Mouse (Mus musculus) natural killer cell, adult 2 months (primary cell): ENCODE data around the gene Snrpd3.
"Not testable (repeated sequence)": the region's sequence is repeated elsewhere in the genome, so short reads cannot be mapped to it uniquely, and the experiment has no call there.

ENCODE experiments used
- DNase-seq, 2 experiments: peaks; one replicate each; pipeline ENCODE4 v3.0.0; 2022; ENCODE audit warnings: low spot score in 2 of 2

The Snrpd3 gene

DNA sequence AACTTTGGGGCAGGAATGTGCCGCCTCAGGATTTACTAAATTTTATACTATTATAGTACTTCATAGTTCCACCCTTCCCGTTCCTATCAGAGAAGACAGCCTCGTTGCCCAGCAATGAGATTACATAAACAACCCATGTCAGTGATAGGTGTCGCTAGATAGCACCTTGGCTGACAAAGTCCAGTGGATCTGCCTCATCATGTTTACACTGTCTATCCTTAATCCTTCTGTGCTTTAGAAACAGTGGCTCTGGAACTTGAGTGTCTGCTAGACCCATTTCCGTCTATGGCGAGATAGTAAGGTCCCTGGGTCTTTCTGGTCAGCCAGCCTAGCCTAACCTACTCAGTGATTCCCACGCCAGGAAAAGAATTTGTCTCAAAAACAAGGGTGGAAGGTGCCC, 17.0 kb upstream of the Snrpd3 start:
- no peak for DNase-seq

GRCm38 (mm10) chr10:75501641-75502040, 15.7 kb upstream of the Snrpd3 start:
- no peak for DNase-seq

DNA sequence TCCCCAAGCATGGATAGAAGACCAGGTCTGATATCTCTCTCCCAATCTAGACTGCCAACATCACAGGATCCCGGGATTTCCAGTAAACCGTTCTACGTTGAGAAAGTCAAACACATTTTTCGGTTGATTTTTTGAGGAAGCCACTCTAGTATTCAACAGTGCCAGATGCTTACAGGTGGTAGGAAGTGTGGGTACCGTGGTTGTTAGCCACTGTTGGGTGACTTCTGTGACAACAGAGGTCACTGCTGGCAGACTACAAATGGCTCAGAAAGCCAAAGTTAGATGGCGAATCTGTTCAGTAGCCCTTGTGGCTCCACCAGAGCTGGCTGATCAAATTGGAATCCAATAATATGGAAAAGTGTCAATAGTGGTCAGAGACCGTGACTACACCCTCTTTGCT, 13.7 kb upstream of the Snrpd3 start:
- no peak for DNase-seq

DNA sequence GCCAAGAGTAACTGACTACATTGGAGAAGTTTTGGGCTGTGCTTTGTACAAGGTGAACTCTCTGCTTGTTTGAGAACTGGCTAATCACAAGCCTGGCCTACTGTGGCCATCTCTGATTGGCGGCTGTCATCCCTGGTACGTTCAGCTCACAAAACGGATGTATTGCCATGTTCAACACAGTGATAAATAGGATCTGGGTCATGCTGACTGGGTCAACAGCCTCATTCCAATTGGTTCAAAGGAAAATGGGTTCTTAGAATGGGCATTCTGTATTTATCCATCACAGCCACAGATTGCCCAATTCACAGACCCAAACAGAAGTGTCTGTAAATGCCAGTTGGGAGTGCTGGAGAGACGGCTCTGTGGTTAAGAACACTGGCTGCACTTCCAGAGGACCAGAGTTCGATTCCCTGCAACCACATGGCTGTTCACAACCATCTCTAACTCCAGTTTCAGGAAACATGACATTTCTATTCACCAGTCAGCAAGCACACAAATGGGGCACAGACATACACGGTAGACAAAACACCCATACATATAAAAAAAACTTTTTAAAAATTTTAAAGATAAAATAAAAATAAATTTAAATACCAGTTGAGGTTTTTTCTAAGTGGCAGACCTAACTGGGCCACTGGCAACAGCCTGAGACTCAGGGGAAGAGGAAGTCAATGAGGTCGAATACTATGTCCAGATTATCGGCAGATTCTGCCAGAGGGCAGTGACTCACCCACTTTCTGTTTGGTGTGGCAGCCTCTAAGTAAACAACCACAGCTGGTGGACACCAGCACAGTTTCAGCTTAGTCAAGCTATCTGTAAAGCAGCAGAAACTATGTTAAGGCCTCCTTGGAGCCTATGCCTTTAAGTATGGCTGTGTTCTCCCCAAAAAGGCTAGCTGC, 12.9 kb upstream of the Snrpd3 start:
- DNase-seq, result peak; percentile 44 to 62

DNA sequence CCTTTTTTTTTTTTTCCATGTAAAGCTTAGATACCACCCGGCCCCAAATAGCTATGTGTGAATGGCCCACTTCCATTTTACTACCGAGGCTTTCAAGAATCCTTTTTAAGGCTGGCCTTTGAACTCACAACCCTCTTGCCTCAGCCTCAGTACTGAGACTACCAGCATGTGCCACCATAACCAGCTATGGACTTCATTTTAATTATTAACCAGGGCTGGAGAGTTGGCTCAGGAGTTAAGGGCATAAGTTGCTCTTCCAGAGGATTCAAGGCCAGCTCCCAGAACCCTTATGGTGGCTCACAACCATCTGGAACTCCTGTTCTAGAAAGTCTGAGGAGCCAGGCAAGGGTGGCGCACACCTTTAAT, 12.2 kb upstream of the Snrpd3 start:
- DNase-seq, result no peak

DNA sequence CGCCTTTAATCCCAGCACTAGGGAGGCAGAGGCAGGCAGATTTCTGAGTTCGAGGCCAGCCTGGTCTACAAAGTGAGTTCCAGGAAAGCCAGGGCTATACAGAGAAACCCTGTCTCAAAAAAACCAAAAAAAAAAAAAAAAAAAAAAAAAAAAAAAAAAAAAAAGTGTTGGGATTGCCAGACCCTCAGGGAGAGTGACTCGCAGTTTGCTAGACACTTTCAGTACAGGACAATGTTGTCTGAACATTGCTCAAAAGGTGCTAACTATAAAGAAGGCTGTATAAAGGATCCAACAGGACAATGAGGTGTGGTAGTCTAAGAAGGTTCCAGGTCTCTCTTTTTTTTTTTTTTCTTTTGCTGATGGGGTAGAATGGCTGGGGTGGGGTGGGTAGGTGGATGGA, 11.4 kb upstream of the Snrpd3 start:
- DNase-seq, result not testable (repeated sequence)

- no peak for DNase-seq
Observed at GRCm38 (mm10) chr10:75510446-75510845, 6.9 kb upstream of the Snrpd3 start.

DNA sequence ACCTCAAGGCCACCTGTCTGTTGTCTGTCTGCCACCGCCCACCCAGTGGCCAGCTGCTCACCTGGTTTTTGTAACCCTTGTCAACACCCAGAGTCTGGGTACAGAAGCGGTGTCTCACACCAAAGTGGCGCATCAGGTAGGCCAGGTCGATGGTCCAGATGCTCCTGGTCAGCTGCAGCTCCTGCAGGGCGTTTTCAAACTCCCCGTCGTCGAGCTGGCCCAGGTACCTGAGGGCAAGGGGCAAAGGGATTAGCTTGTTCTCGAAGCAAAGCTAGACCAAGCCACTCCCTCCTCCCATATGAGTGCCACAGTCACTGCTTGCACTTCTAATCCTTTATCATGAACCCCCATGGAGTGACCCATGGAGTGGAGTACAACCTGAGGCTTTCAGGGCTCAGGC, 6.3 kb upstream of the Snrpd3 start:
- no peak for DNase-seq

DNA sequence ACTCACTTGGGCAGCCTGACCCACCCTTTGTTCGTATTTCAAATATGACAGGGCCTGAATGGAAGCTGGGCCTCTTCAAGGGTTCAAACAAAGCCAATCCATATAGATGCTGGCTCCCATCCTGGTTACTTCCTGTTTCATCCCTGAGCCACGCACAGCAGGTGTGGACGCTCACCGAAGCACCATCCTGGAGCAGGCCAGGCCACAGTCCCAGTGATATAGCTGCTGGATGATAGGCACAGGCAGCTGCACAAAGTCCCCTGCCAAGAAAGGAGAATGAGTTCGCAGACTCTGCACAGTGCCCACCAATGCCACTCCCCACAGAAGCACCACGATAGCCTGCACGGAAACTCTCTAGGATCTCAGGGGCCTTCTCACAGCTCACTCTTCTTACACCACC, 5.5 kb upstream of the Snrpd3 start:
- DNase-seq, result no peak

DNA sequence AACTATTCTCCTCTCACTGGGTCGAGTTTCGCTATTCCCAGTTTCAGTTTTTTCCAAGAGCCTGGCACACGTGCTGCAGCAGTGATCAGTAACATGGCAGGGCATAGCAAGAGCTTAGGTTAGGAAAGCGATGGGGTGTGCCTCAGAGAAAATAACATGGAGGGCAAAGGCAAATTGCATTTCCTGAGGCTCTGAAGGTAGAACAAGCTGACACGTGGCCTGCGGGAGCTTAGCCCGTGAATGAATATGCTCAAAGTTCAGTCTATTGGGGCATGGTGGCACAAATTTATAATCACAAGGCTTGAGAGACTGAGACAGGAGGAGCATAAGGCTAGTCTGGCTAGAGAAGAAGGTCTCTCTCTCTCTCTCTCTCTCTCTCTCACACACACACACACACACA, 4.6 kb upstream of the Snrpd3 start:
- DNase-seq, result no peak

- DNase-seq, result no peak
Observed at GRCm38 (mm10) chr10:75513306-75514067, 3.9 kb upstream of the Snrpd3 start.

DNA sequence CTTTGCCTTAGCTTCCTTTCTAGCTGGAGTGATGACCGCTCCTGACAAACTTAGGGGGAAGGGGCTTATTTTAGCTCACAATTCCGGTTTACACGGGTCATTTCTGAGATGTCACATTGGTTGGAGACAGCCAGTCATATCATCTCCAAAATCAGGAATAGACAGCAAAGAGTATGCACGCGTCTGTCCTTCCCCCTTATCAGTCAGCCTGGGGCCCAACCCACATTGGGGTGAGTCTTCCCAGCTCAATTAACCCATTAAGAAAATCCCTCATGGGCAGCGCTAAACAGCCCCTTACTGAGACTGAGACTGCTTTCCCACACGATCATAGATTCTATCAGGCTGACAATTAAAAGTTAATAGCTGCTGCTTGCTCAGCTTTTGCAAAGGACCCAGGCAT, 3.0 kb upstream of the Snrpd3 start:
- no peak for DNase-seq

- no peak for DNase-seq
Observed at GRCm38 (mm10) chr10:75515216-75516037, 1.9 kb upstream of the Snrpd3 start.

GRCm38 (mm10) chr10:75516038-75516723, 1.2 kb upstream of the Snrpd3 start:
- no peak for DNase-seq

DNA sequence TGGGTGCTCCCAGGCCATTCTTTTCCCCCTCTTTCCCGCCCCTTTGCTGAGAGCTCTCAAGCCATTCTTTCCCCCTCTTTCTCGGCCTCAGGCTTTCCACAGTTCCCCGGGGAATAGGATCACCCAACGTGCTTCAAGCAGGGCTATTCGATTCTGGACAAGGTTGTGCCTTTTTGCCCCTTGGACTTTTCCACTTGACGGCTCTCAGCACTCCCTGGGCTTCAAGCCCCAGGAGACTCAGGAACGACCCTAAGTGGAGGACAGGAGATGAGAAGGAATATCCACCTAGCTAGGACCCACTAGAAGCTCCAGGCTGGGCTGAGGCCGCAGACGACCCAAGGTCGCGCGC, 653 bp upstream of the Snrpd3 start:
- no peak for DNase-seq

GRCm38 (mm10) chr10:75517758-75518143, 400 bp downstream of the Snrpd3 start, which contains the start of gene Gucd1:
Gene Gucd1 (minus strand): TSS chr10:75517972.
- peak; percentile 97 for DNase-seq

DNA sequence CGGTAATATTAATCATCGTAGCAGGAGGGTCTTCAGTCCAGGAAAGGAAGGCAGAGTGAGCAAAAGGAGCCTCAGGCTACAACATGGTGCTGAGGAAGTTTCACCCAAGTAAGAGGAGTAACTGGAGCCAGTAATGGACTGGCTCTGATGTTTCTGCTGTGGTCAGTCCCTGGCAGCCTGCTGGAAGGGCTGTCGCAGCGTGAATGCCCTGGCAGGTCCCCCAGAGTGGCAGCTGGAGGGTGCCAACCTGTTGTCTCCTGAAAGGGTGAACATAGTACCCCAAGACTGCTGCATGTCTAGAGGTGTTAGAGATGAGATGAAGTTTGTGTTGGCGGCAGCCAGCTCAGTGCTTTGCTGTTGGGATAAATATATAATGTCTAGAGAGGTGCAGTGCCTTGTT, 3.2 kb downstream of the Snrpd3 start:
- DNase-seq, result no peak

- no peak for DNase-seq
Observed at GRCm38 (mm10) chr10:75521643-75522042, 4.3 kb downstream of the Snrpd3 start.

- DNase-seq, result not testable (repeated sequence)
Observed at GRCm38 (mm10) chr10:75525450-75525849, 8.1 kb downstream of the Snrpd3 start.

GRCm38 (mm10) chr10:75530322-75530721, 13.0 kb downstream of the Snrpd3 start:
- no peak for DNase-seq

DNA sequence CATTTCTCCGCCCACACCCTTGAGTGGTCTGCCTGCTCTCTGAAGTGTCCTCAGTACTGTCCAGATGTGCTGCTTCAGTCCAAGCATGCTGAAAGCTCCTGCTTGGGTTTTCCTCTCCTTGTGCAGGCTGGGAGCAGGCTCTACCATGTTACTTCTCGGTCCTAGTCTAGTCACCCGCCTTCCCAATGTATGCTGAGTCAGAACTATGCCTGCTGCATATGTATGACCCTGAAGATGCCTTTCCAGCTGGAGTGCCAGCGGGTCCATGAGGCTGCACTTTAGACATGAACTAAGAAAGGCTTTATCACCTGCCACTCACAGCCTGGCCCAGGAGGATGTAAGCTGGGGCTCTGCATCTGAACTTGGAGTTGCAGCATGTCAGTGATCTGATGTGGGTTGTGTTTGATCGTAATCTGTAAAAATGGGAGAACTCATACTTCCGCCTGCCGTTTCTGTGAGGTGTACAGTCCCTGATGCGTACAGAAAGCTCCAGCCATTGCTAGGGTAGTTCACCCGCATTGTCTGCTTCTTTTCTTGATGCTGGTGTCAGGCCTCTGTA, 14.3 kb downstream of the Snrpd3 start:
- DNase-seq, result no peak
